Mouse (Mus musculus) brain, embryonic 14.5 days (tissue): Measurements from ENCODE around the gene Hecw2.

Experiments used
- CTCF ChIP-seq: fragments of 200-500 bp; IDR thresholded peaks from 2 replicates; pipeline ENCODE4 v1.5.1; 2012; ENCODE audit warnings: inconsistent platforms, mild to moderate bottlenecking, moderate library complexity, borderline replicate concordance; ENCODE audit not compliant: insufficient read depth, insufficient read length; ENCODE audit errors: extremely low read depth
- POLR2A ChIP-seq: fragments of 200-500 bp; IDR thresholded peaks from 2 replicates; pipeline ENCODE4 v1.6.1; 2012; ENCODE audit warnings: mild to moderate bottlenecking, inconsistent platforms, borderline replicate concordance; ENCODE audit not compliant: poor library complexity, insufficient read depth, insufficient read length, severe bottlenecking; ENCODE audit errors: extremely low read depth

- TF ChIP-seq CTCF: no peak
- TF ChIP-seq POLR2A: no peak
Observed at GRCm38 (mm10) chr1:53766112-53766511, 428.9 kb downstream of the Hecw2 start.
